Comparison of ENCODE assay signal across 13 mouse cellular contexts in genomic region chr11:115697091-115697490, GRCm38 (mm10). TPM values are rescaled to one million over a fixed set of nuclear protein-coding genes. Genes with fewer than 3 reads are reported as not detected.
DNase-seq lines count a peak whose midpoint lies in the region; ATAC-seq and TF ChIP-seq lines count a peak whose summit lies in the region.
"Had no signal": no experiment of that assay in that cellular context is flagged by ENCODE, and none has a peak within 500 bp of the region (broad histone marks: within the 10 kb centered on the region; RNA-seq: fewer than 3 reads in every experiment).

No protein-coding gene starts in this region.

- no peaks in the 10 kb centered on the region for H3K9me3 ChIP-seq in heart, embryonic 13.5 days
- no peaks in the 10 kb centered on the region for H3K9me3 ChIP-seq in intestine, postnatal 0 days (ENCODE audit: control insufficient read depth)
- no peaks in the 10 kb centered on the region for H3K9me3 ChIP-seq in neural tube, embryonic 13.5 days
- H3K9me3 ChIP-seq: forebrain, embryonic 12.5 days; limb, embryonic 15.5 days had no signal

- peaks cover 78% of the 10 kb centered on the region for H3K4me1 ChIP-seq in heart, embryonic 13.5 days
- peaks cover 53% of the 10 kb centered on the region for H3K4me1 ChIP-seq in liver, adult 2 months (ENCODE audit: control insufficient read depth, insufficient read depth, low read length)
- peaks cover 8% of the 10 kb centered on the region; the same call in 1 of the 2 replicates for H3K4me1 ChIP-seq in intestine, postnatal 0 days (replicated peaks; ENCODE audit: control insufficient read depth, insufficient read depth, low read length)
- H3K4me1 ChIP-seq in neural tube, embryonic 13.5 days (replicated peaks) = peaks cover 66% of the 10 kb centered on the region

- H3K79me2 ChIP-seq in liver, adult 2 months (ENCODE audit: control insufficient read depth, insufficient read depth, low read length) = peaks cover 38% of the 10 kb centered on the region; the same call in 1 of the 2 replicates

- peaks cover 23% of the 10 kb centered on the region for H3K36me3 ChIP-seq in heart, embryonic 13.5 days
- H3K36me3 ChIP-seq in liver, adult 2 months (ENCODE audit: control insufficient read depth, insufficient read depth, low read length) = no peaks in the 10 kb centered on the region
- peaks cover 8% of the 10 kb centered on the region; the same call in 1 of the 2 replicates for H3K36me3 ChIP-seq in intestine, postnatal 0 days (ENCODE audit: control insufficient read depth, insufficient read depth)
- H3K36me3 ChIP-seq in neural tube, embryonic 13.5 days = peaks cover 16% of the 10 kb centered on the region

- H3K4me2 ChIP-seq in heart, embryonic 13.5 days = peak overlapping the region; percentile 91
- peak overlapping the region; percentile 52 for H3K4me2 ChIP-seq in intestine, postnatal 0 days (replicated peaks; ENCODE audit: low read depth)
- peak overlapping the region; percentile 88 for H3K4me2 ChIP-seq in neural tube, embryonic 13.5 days
- H3K4me2 ChIP-seq: limb, embryonic 15.5 days had no signal

- no peak for ATAC-seq in heart, embryonic 13.5 days (ENCODE audit: extremely low read depth, insufficient number of reproducible peaks, low FRiP score, low TSS enrichment)
- 0 out of 2 replicates have a peak, but pooled peaks have one; percentile 28 for ATAC-seq in intestine, postnatal 0 days
- ATAC-seq in neural tube, embryonic 13.5 days (ENCODE audit: low read depth) = no peak
- ATAC-seq: CD4-positive, CD25-positive, alpha-beta regulatory T cell, adult 4 months had no signal

- peak overlapping the region; percentile 93 for H3K27ac ChIP-seq in heart, embryonic 13.5 days (replicated peaks)
- H3K27ac ChIP-seq in liver, adult 2 months (replicated peaks; ENCODE audit: insufficient read depth, low read depth, low read length) = peak overlapping the region; percentile 88
- peak overlapping the region; percentile 62 for H3K27ac ChIP-seq in intestine, postnatal 0 days (ENCODE audit: low read depth, low read length)
- no peak overlapping the region for H3K27ac ChIP-seq in neural tube, embryonic 13.5 days (replicated peaks)
- H3K27ac ChIP-seq: forebrain, embryonic 12.5 days; limb, embryonic 15.5 days had no signal

- no peak for DNase-seq in heart, postnatal 25 days (ENCODE audit: low spot score)
- peak; percentile 96 for DNase-seq in liver, adult 2 months (ENCODE audit: extremely low read depth, low read depth, low spot score)
- no peak for DNase-seq in liver
- no peak for DNase-seq in ovary, postnatal 14 days (ENCODE audit: low spot score)
- DNase-seq in T-cell, adult 2 months (ENCODE audit: low spot score) = no peak
- DNase-seq: cerebellum, postnatal 14 days; kidney, postnatal 10 days had no signal

- intact Hi-C loops in heart, postnatal 25 days (cut with DNase I) = no loop called here

- no peak for TF ChIP-seq POLR2A in liver, adult 2 months (IDR thresholded peaks at IDR 0.05; ENCODE audit: extremely low read depth, insufficient read depth, low read length)

- 61% methylated on average over 2 of the region's 2 CpGs for WGBS in heart, embryonic 13.5 days
- 7% methylated on average over 2 of the region's 2 CpGs for WGBS in liver, adult 2 months
- WGBS in intestine, postnatal 0 days = 47% methylated on average over 2 of the region's 2 CpGs
- 68% methylated on average over 2 of the region's 2 CpGs for WGBS in neural tube, embryonic 13.5 days

- H3K4me3 ChIP-seq in heart, embryonic 13.5 days = no peak overlapping the region
- H3K4me3 ChIP-seq in liver, adult 2 months (ENCODE audit: insufficient read depth, low read depth, low read length) = no peak overlapping the region
- H3K4me3 ChIP-seq in intestine, postnatal 0 days (ENCODE audit: low read depth, low read length) = no peak overlapping the region
- no peak overlapping the region for H3K4me3 ChIP-seq in neural tube, embryonic 13.5 days
- H3K4me3 ChIP-seq: forebrain, embryonic 12.5 days; limb, embryonic 15.5 days had no signal

- no peaks in the 10 kb centered on the region for H3K27me3 ChIP-seq in heart, embryonic 13.5 days (replicated peaks)
- no peaks in the 10 kb centered on the region for H3K27me3 ChIP-seq in liver, adult 2 months (ENCODE audit: control insufficient read depth, insufficient read depth, low read length)
- H3K27me3 ChIP-seq in intestine, postnatal 0 days (replicated peaks; ENCODE audit: control insufficient read depth, insufficient read depth, low read length) = no peaks in the 10 kb centered on the region
- no peaks in the 10 kb centered on the region for H3K27me3 ChIP-seq in neural tube, embryonic 13.5 days
- H3K27me3 ChIP-seq: forebrain, embryonic 12.5 days; limb, embryonic 15.5 days had no signal

- TF ChIP-seq CTCF in liver, adult 2 months (IDR thresholded peaks at IDR 0.05; ENCODE audit: low read depth, low read length) = no peak
- TF ChIP-seq CTCF in intestine, postnatal 0 days (IDR thresholded peaks at IDR 0.05; ENCODE audit: low read depth) = no peak

- H3K9ac ChIP-seq in heart, embryonic 13.5 days = peak overlapping the region; percentile 19; the same call in 1 of the 2 replicates
- peak overlapping the region; percentile 18; the same call in 1 of the 2 replicates for H3K9ac ChIP-seq in liver, adult 2 months (ENCODE audit: low read depth, low read length)
- H3K9ac ChIP-seq in intestine, postnatal 0 days (ENCODE audit: low read depth, low read length) = no peak overlapping the region
- H3K9ac ChIP-seq in neural tube, embryonic 13.5 days = no peak overlapping the region
- H3K9ac ChIP-seq: forebrain, embryonic 12.5 days; limb, embryonic 15.5 days had no signal

RNA-seq across cellular contexts. Expression of gene Grb2, which starts 11.3 kb away (rescaled TPM):
- polyA plus RNA-seq in heart, embryonic 13.5 days (2015; fragmentation: Nextera tagmentation; extraction: Ambion mirVana) = 86.6 and 90.0 TPM in 2 replicates
- 100 to 1,000 TPM; 107 to 108 TPM for total RNA-seq in heart, postnatal 25 days (2021)
- 14.7 and 17.3 TPM in 2 replicates for total RNA-seq in liver, adult 2 months (2014; rRNA removed)
- 27.7 and 28.4 TPM in 2 replicates for polyA plus RNA-seq in liver, adult 2 months (2012; rRNA removed)
- 60.5 and 61.3 TPM in 2 replicates for polyA plus RNA-seq in intestine, postnatal 0 days (2015; fragmentation: Nextera tagmentation; extraction: Ambion mirVana)
- 189 and 191 TPM in 2 replicates for polyA plus RNA-seq in neural tube, embryonic 13.5 days (2015; fragmentation: Nextera tagmentation; extraction: Ambion mirVana)

Comparison
In these comparisons a context has a peak if more than half of its experiments do, and no peak if none do; other contexts are left out.
1. H3K9ac ChIP-seq: peak in heart, embryonic 13.5 days (single experiment) and liver, adult 2 months (single experiment); none in intestine, postnatal 0 days (single experiment) and neural tube, embryonic 13.5 days (single experiment).
2. Peak in every context shown above with its lines, with median percentiles within 50 percentile points of each other: H3K4me2 ChIP-seq.